Mouse (Mus musculus) adrenal gland, postnatal 14 days (tissue): ENCODE data around the gene Fgf15. TPM values are rescaled to one million over a fixed set of nuclear protein-coding genes. Genes with fewer than 3 reads are reported as not detected.
A peak's percentile ranks its signal among the peaks of the same experiment; 100 is the strongest.
"Not testable (repeated sequence)": the region's sequence is repeated elsewhere in the genome, so short reads cannot be mapped to it uniquely, and the experiment has no call there.

ENCODE experiments used
- DNase-seq: peaks from one replicate; pipeline ENCODE4 v3.0.0; 2021; ENCODE audit warnings: mixed read lengths
- total RNA-seq: library from RNA; stranded (reverse); gene quantifications from 2 replicates; pipeline ENCODE4 v1.2.3, GENCODE M21; 2021

Gene Fgf15
- total RNA-seq, 1 experiment from 2014 or later: not detected

GRCm38 (mm10) chr7:144890661-144891060, 5.7 kb upstream of the Fgf15 start:
- DNase-seq: not testable (repeated sequence)

DNA sequence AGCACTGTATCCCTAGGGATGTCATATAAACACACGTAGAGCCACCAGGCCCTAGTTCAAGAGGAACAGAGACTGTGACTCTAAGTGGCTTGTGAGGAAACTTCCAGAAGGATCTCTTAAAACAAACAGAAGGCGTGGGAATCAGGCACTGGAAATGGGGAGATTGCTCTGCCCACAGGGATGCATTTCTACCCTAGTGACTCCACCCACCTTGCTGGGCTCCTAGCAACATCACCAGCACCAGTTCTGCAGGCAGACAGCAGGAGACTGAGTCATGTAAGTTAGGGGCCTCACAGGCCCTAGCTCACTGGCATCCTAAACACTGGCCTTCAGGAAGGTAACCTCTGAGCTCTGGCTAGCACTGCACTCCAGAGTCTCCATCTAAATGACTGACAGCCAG, 4.5 kb upstream of the Fgf15 start:
- DNase-seq: no peak

DNA sequence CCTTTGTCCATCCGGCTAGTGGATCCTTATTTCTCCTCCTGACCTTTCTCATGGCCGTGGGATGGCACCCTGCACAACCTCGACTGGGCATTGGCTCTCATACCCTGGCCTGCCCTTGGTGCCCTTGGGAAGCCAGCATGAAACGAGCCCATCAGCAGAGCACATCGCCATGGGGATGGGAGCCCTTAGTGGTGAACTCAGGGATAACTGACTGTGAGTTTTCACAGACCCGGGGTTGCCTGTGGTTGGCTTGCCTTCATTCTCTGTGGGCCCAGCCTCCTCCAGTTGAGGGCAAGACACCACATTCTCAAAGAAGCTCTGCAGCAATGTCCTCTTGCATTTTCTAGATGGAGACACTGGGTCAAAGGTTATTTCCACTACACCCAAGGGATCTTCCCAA, 4.0 kb upstream of the Fgf15 start:
- peak; percentile 28 for DNase-seq

DNA sequence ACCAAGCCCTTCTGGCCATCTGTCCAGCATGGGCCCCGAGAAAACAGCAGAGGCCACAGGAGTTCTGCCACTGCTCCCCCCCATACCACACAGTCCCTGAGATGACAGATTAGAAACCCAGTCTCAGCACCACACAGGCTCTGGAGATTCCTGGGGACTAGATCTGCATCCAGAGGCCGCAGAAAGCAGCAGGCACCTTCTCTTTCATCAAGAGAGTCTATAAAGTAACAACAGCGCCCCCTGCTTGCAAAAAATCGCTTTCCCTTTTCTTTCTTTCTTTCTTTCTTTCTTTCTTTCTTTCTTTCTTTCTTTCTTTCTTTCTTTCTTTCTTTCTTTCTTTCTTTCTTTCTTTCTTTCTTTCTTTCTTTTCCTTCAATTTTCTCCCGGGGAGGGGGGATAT, 2.1 kb upstream of the Fgf15 start:
- peak; percentile 61 for DNase-seq

DNA sequence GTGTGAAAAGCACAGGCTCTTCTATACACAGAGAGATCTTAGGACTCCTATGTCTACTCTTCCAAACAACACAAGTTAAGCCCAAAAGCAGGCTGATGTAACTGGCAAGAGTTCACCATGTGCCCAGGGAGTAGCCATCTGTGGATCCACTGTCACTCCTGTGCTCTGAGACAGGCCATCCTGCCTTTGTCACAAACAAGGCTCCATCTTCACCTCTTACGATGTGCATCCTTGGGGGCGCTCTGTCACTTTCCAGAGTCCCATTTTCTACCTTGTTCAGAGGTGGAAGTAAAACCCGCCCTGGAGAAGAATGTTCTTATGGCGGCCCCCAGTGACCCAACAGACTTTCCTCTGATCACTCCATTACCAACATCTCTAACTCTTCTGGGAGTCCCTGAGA, 1.6 kb upstream of the Fgf15 start:
- no peak for DNase-seq

GRCm38 (mm10) chr7:144895305-144896111, 823 bp upstream of the Fgf15 start:
- DNase-seq: peak; percentile 87

- no peak for DNase-seq
These were observed 2.2 kb downstream of the Fgf15 start for GRCm38 (mm10) chr7:144898506-144898905.

GRCm38 (mm10) chr7:144905514-144905913, 9.2 kb downstream of the Fgf15 start:
- DNase-seq: not testable (repeated sequence)

- DNase-seq: peak; percentile 74
These were observed 10.5 kb downstream of the Fgf15 start for GRCm38 (mm10) chr7:144906708-144907397.

GRCm38 (mm10) chr7:144907793-144908192, 11.5 kb downstream of the Fgf15 start:
- DNase-seq: peak; percentile 35

DNA sequence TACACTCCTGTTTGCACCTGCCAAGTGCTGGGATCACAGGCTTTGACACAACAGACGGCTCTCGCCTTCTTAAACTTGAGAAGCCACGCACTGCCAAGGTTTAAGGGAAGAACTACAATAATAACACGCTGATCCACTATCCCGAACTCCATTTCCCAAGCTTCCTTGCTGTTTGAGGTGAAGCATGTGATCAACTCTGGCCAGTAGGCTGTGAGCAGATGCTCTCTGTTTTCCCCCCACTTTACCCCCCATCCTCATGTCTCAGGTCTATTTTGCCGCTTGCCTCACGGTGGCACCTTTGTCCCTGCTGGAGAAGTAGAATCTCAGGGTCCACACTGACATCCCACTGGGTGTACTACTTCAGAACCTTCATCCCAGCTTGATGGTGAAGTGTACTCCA, 12.4 kb downstream of the Fgf15 start:
- peak; percentile 24 for DNase-seq

- no peak for DNase-seq
These were observed 14.8 kb downstream of the Fgf15 start for GRCm38 (mm10) chr7:144911121-144911520.

DNA sequence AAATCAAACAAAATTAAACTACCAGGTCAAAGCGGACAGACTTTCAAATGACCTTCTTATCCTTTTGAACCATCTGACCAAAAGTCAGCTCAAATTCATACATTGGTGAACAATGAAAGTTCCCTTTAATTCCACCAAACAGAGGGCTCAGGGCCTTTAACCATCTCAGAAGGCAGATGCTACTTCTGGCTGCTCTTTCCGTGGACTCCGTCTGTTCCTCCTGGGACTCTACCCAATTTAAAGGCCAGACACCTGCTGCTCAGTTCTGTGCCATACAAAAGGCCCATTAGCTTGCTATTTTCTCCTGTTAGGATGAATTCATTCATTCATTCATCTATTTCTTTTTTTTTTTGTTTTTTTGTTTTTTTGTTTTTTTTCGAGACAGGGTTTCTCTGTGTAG, 16.6 kb downstream of the Fgf15 start:
- no peak for DNase-seq

GRCm38 (mm10) chr7:144914296-144914947, 18.1 kb downstream of the Fgf15 start:
- DNase-seq: no peak

DNA sequence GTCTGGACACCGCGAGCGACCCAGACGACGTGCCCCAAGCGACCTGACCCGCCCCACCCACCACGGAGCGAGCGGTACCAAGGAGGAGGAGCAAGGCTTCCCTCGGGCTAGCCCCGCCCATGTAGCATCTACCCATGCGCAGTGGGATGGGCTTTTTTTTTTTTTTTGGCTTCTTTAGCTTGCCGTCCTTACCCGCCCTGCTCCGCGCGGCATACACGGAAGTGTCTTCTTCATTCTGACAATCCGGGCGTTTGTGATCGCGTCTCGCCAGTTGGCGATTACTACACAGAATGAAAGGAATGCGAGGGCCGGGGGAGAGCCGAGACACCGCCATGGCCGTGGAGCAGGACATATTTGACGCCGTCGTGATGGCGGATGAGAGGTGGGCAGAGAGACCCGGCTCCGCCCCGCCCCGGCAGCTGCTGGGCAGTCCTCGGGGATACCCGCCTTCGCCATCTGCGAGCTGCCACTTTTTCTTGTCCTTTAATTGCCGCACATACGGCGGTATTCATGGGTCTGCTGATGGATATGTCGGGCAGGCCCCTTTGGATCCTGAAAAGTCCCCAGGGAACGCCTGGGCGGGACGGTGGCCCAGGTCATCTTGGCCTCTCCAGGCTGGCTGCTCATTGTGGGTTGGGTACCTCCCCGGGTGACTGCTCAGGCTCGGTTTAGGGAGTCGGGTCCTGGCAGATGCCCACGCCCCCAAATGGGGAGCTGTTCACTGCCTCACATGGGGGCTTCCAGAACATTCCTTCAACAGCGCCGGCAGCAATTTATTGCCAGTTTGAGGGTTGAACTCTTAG, 18.8 kb downstream of the Fgf15 start, which contains the start of gene LTO1:
TSS of gene LTO1 (plus strand) at position 153 of the 803 bp plus-strand sequence.
- peak; percentile 94 for DNase-seq

DNA sequence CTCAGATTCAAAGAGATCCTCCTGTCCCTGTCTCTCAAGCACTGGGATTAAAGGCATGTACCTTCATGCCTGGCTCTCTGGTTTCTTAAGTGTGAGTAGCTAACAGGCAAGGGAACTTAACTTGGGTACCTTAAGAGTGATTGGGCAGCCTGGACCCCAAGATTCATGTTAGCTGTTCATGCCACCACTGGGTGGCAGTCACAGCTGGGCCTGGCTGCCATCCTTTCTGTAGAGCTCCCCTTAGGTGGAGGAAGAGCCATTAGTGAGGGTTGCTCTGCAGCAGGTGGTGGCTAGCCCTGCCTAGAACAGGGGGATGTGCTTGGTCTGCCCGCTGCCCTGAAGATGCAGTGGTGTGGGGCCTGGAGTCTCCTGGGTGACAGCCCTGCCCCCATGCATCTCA, 22.5 kb downstream of the Fgf15 start:
- no peak for DNase-seq

DNA sequence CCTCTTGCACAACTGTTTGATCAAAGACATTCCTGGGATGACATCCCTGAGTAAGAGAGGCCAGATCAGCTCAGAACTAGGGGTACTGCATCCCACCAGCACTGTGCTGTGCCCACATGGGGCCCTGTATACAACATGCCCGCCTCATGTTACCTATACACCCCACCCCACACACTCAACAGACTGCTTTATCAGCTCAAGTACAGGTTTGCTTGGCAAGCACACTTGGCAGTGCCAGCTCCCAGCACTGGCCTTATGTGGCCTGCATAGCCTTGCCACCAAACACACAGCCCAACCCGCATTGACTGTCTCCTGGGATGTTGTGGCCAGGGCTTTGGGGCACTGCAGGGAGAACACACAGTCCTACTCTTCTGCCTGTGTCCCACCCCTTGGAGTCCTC, 31.3 kb downstream of the Fgf15 start:
- DNase-seq: no peak

GRCm38 (mm10) chr7:144928009-144928888, 31.9 kb downstream of the Fgf15 start:
- DNase-seq: peak; percentile 69

DNA sequence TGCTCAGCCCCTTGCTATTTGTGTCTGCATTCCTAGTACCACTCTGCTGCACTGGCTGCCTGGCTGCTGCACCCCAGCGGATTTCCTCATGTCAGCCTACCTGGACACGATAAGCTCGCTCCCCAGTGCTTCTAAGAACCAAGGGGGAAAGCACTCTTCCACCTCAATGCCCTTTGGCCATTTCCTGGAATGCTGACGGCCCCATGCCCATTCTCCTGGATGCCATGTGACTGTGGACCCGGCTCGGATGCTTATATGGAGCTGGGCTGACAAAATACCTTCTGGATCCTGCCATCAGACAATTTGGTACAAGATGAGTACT, 32.5 kb downstream of the Fgf15 start:
- no peak for DNase-seq

- peak; percentile 30 for DNase-seq
These were observed 33.2 kb downstream of the Fgf15 start for GRCm38 (mm10) chr7:144929506-144929905.

DNA sequence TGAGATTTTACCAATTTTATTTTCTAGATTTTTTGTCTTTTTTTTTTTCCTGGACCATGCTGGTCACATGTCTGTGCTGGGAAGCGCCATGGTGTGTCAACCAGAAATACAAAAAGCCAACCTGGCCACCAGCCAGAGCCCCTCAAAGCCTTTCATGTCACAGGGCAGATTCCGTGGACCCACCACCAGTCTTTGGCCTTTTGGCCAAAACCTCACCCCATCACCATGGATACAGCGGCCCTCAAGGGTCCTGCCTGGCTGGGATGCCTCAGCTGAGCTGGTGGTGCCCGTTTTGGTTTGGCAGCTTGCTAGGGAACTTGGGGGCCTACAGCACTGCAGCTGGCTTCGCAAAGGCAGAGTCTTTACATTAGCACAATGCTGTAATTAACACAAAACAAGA, 33.6 kb downstream of the Fgf15 start:
- no peak for DNase-seq
